Comparison of ENCODE assay signal across 13 mouse cellular contexts in the genomic region with DNA sequence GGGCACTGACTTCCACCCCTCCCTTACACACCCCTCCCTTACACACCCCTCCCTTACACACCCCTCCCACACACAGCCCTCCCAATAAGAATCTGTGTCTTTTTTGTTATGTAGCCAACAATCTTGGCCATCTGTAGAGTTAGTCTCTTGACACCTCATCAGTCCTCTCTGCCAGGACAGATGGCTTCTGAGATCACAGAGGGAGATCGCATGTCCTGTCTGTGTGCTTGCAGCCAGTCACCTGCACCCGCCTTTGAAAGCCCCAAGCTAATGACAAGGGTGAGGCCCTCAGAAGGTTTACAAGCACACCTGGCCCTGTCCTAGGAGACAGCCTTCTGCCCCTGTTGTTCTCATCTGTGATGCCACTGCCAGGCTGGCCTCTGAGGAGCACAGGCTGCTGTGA.
DNase-seq lines count a peak whose midpoint lies in the region; ATAC-seq and TF ChIP-seq lines count a peak whose summit lies in the region.
"Had no signal": no experiment of that assay in that cellular context is flagged by ENCODE, and none has a peak within 500 bp of the region (broad histone marks: within the 10 kb centered on the region; RNA-seq: fewer than 3 reads in every experiment).

No protein-coding gene starts in this region.

- no peak overlapping the region for H3K27ac ChIP-seq in forebrain, embryonic 14.5 days (ENCODE audit: low read depth, low read length)
- no peak overlapping the region for H3K27ac ChIP-seq in forebrain, embryonic 10.5 days
- no peak overlapping the region for H3K27ac ChIP-seq in neural tube, embryonic 15.5 days (replicated peaks)
- H3K27ac ChIP-seq in liver, postnatal 0 days (ENCODE audit: low read depth), result no peak overlapping the region
- H3K27ac ChIP-seq: liver, embryonic 15.5 days; midbrain, embryonic 13.5 days had no signal

- no peak overlapping the region for H3K9ac ChIP-seq in forebrain, embryonic 14.5 days (ENCODE audit: low read length)
- no peak overlapping the region for H3K9ac ChIP-seq in neural tube, embryonic 15.5 days (replicated peaks)
- H3K9ac ChIP-seq in liver, postnatal 0 days (replicated peaks), result no peak overlapping the region
- H3K9ac ChIP-seq: liver, embryonic 15.5 days; midbrain, embryonic 13.5 days had no signal

- H3K4me1 ChIP-seq in forebrain, embryonic 14.5 days (ENCODE audit: control insufficient read depth, insufficient read depth, low read length), result 0 out of 2 replicates have a peak, but pooled peaks cover 2% of the 10 kb centered on the region
- H3K4me1 ChIP-seq in forebrain, embryonic 10.5 days, result peaks cover 6% of the 10 kb centered on the region; the same call in 1 of the 2 replicates
- no peaks in the 10 kb centered on the region; the same call in 1 of the 2 replicates for H3K4me1 ChIP-seq in neural tube, embryonic 15.5 days
- H3K4me1 ChIP-seq in liver, postnatal 0 days (ENCODE audit: insufficient read depth), result no peaks in the 10 kb centered on the region
- H3K4me1 ChIP-seq: liver, embryonic 15.5 days had no signal

- no peaks in the 10 kb centered on the region for H3K9me3 ChIP-seq in forebrain, embryonic 14.5 days (replicated peaks; ENCODE audit: control insufficient read depth, low read length)
- no peaks in the 10 kb centered on the region for H3K9me3 ChIP-seq in forebrain, embryonic 10.5 days
- no peaks in the 10 kb centered on the region for H3K9me3 ChIP-seq in neural tube, embryonic 15.5 days (replicated peaks)
- no peaks in the 10 kb centered on the region for H3K9me3 ChIP-seq in liver, postnatal 0 days (ENCODE audit: low read length)
- H3K9me3 ChIP-seq: liver, embryonic 15.5 days; midbrain, embryonic 13.5 days had no signal

- WGBS in forebrain, embryonic 14.5 days, result 62% methylated on average over 2 of the region's 2 CpGs
- 68% methylated on average over 2 of the region's 2 CpGs for WGBS in forebrain, embryonic 10.5 days
- WGBS in neural tube, embryonic 15.5 days, result 38% methylated on average over 2 of the region's 2 CpGs
- WGBS in liver, postnatal 0 days (ENCODE audit: insufficient replicate concordance), result 59% methylated on average over 2 of the region's 2 CpGs

- no peak for TF ChIP-seq EP300 in liver, postnatal 0 days (IDR thresholded peaks at IDR 0.05; ENCODE audit: low read depth)

- H3K27me3 ChIP-seq in forebrain, embryonic 14.5 days (replicated peaks; ENCODE audit: control insufficient read depth, insufficient read depth, low read length), result no peaks in the 10 kb centered on the region
- H3K27me3 ChIP-seq in forebrain, embryonic 10.5 days (ENCODE audit: poor library complexity, severe bottlenecking), result no peaks in the 10 kb centered on the region
- no peaks in the 10 kb centered on the region for H3K27me3 ChIP-seq in neural tube, embryonic 15.5 days (replicated peaks)
- no peaks in the 10 kb centered on the region for H3K27me3 ChIP-seq in liver, postnatal 0 days (ENCODE audit: insufficient read depth, low read length)
- H3K27me3 ChIP-seq: liver, embryonic 15.5 days; midbrain, embryonic 13.5 days had no signal

- H3K4me2 ChIP-seq in forebrain, embryonic 14.5 days (ENCODE audit: low read length), result no peak overlapping the region
- no peak overlapping the region for H3K4me2 ChIP-seq in neural tube, embryonic 15.5 days
- no peak overlapping the region for H3K4me2 ChIP-seq in liver, postnatal 0 days (ENCODE audit: low read depth, low read length)
- H3K4me2 ChIP-seq: liver, embryonic 15.5 days; midbrain, embryonic 13.5 days had no signal

- DNase-seq in forebrain, embryonic 14.5 days (ENCODE audit: low spot score), result peak; percentile 69
- no peak for DNase-seq in forebrain, embryonic 10.5 days (ENCODE audit: extremely low spot score, low spot score)
- peak; percentile 23 for DNase-seq in neural tube, embryonic 10.5 days (ENCODE audit: extremely low spot score, low spot score)
- peak; percentile 32 for DNase-seq in forelimb bud, embryonic 11.5 days (ENCODE audit: low read depth, low spot score)
- no peak for DNase-seq in yolk sac, embryonic 10.5 days (ENCODE audit: low spot score)
- DNase-seq in liver, postnatal 0 days, result no peak
- DNase-seq: heart, postnatal 10 days; kidney, adult 2 months; right cerebral cortex, postnatal 4 days had no signal

- no peaks in the 10 kb centered on the region for H3K36me3 ChIP-seq in forebrain, embryonic 14.5 days (ENCODE audit: control insufficient read depth, insufficient read depth, low read length)
- H3K36me3 ChIP-seq in forebrain, embryonic 10.5 days (replicated peaks), result no peaks in the 10 kb centered on the region
- peaks cover 5% of the 10 kb centered on the region; the same call in 1 of the 2 replicates for H3K36me3 ChIP-seq in neural tube, embryonic 15.5 days
- 0 out of 2 replicates have a peak, but pooled peaks cover 2% of the 10 kb centered on the region for H3K36me3 ChIP-seq in liver, postnatal 0 days (replicated peaks; ENCODE audit: insufficient read depth, low read length)
- H3K36me3 ChIP-seq: liver, embryonic 15.5 days; midbrain, embryonic 13.5 days had no signal

- TF ChIP-seq CTCF in liver, postnatal 0 days (IDR thresholded peaks at IDR 0.05; ENCODE audit: low read depth), result no peak

- H3K4me3 ChIP-seq in forebrain, embryonic 14.5 days (ENCODE audit: low read depth, low read length), result no peak overlapping the region
- H3K4me3 ChIP-seq in forebrain, embryonic 10.5 days, result no peak overlapping the region
- H3K4me3 ChIP-seq in neural tube, embryonic 15.5 days (replicated peaks), result no peak overlapping the region
- no peak overlapping the region for H3K4me3 ChIP-seq in liver, postnatal 0 days (ENCODE audit: low read depth, low read length)
- H3K4me3 ChIP-seq: liver, embryonic 15.5 days; midbrain, embryonic 13.5 days had no signal

- ATAC-seq in forebrain, embryonic 14.5 days, result peak; percentile 81
- ATAC-seq in neural tube, embryonic 15.5 days (ENCODE audit: low FRiP score), result no peak
- no peak for ATAC-seq in CD4-positive, CD25-positive, alpha-beta regulatory T cell, adult 4 months
- no peak for ATAC-seq in liver, postnatal 0 days
- ATAC-seq: midbrain, embryonic 13.5 days had no signal

Comparison
In these comparisons a context has a peak if more than half of its experiments do, and no peak if none do; other contexts are left out.
1. DNase-seq: peak in forebrain, embryonic 14.5 days (single experiment), neural tube, embryonic 10.5 days (single experiment) and forelimb bud, embryonic 11.5 days (single experiment); none in forebrain, embryonic 10.5 days (single experiment), yolk sac, embryonic 10.5 days (single experiment) and liver, postnatal 0 days (single experiment).